Mouse (Mus musculus): ENCODE results near the gene Tbx15.

DNA sequence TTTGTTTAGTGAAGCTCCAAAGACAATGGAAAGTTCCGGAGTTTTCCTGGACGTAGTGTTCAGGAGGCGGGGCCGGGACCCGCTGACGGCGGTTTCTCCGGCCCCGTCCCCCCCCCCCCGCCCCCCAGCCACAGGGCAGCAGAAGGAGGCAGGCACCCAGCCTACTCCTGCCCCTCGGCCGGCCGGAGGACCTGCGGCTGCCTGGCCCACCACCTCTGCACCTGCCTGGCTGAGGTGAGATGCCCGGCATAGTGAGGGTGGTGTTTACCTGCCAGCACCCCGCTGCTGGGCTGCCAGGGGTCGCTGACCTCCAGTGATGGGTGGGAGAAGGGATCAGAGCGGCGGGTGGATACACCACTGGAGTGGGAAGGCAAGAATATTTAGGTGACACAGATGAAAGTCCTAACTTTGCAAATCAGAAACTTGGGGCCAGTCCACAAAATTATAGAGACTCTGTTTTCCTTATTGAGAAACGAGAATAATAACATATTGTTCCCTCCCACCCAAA, at the start of gene Tbx15:
- TF ChIP-seq TAL1 (conservative IDR thresholded peaks at IDR 0.05; ENCODE audit: low read depth, low read length) (no peak), CTCF (IDR thresholded peaks at IDR 0.05; ENCODE audit: low read depth, low read length) (no peak), POLR2AphosphoS5 (IDR thresholded peaks at IDR 0.05; ENCODE audit: insufficient replicate concordance, low read depth, low read length) (no peak)

All from G1E (cell line).